Mouse (Mus musculus): ENCODE data around the gene Actr5. TPM values are rescaled to one million over a fixed set of nuclear protein-coding genes. Genes with fewer than 3 reads are reported as not detected.

Actr5 gene
- 20.6 and 20.7 TPM in 2 replicates for polyA plus RNA-seq (2014; fragmentation: Nextera tagmentation; extraction: Ambion mirVana)

DNA sequence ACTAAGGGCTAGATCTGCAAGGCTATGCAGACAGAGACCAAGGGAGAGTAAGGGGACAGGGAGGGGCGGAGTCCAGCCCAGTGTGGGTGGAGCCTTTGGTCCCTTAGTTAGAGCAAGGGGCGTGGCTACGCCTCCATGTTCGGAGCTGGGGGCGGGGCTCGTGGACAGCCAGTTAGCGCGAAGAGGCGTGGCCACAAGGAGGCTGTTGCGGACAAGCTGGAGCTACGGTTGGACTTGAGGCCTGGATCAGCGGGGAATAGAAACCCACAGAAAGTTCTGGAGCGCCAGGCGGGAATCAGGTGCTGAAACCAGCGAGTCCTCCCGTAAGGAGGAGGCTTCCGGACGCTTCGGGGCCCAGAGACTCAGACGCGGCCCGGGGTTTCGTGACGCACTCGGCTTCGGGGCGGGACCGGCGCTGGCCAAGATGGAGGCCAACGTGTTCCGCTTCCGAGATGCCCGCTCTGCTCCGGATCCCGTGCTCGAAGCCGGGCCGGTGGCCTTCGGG, at the start of gene Actr5:
Gene Actr5 (plus strand): TSS at position 171 of the 505 bp plus-strand sequence.
- DNase-seq (ENCODE audit: low spot score) = peak; percentile 99
- WGBS = under 1% methylated on average over 39 of the region's 39 CpGs
- H3K9me3 ChIP-seq (ENCODE audit: control insufficient read depth, low read length) = no peaks in the 10 kb centered on the region
- peaks cover 5% of the 10 kb centered on the region; the same call in 1 of the 2 replicates for H3K4me1 ChIP-seq (replicated peaks; ENCODE audit: control insufficient read depth, insufficient read depth, low read length)
- H3K27ac ChIP-seq (ENCODE audit: low read depth, low read length) = peak within 1 kb of the TSS; percentile 62
- peak within 1 kb of the TSS; percentile 93 for H3K4me3 ChIP-seq (ENCODE audit: low read depth, low read length)
- peak within 1 kb of the TSS; percentile 82 for H3K9ac ChIP-seq (ENCODE audit: low read length)
- H3K4me2 ChIP-seq (ENCODE audit: low read depth, low read length, severe bottlenecking) = peak within 1 kb of the TSS; percentile 84
- peak; percentile 96 for ATAC-seq (replicated peaks; ENCODE audit: low FRiP score)
- H3K27me3 ChIP-seq (ENCODE audit: control insufficient read depth, insufficient read depth, low read length) = no peaks in the 10 kb centered on the region
- H3K36me3 ChIP-seq (ENCODE audit: control insufficient read depth, insufficient read depth, low read length) = peaks cover 3% of the 10 kb centered on the region; the same call in 1 of the 2 replicates

DNA sequence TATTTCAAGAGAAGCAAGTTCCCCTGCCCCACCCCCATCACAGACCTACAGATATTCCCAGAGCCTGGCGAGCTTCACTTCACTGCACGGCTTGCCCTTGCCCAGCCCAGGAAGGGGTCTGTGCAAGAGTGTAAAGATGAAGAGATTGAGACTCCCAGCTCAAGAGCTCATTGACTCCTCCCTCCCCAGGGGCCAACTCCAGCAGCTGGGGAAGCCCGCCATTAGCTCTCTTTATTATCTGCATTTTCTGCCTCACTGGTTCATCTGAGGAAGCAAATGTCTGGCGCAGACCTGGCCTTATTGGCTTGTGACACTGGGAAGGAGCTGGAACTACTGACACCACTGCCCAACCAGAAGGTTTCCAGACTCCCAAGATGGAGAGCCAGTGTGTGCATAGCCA, 44.7 kb upstream of the Actr5 start:
- no peak overlapping the region for H3K27ac ChIP-seq (ENCODE audit: low read depth, low read length)
- no peak overlapping the region for H3K4me2 ChIP-seq (ENCODE audit: low read depth, low read length, severe bottlenecking)
- no peaks in the 10 kb centered on the region for H3K9me3 ChIP-seq (ENCODE audit: control insufficient read depth, low read length)
- no peak overlapping the region for H3K4me3 ChIP-seq (ENCODE audit: low read depth, low read length)
- no peaks in the 10 kb centered on the region for H3K4me1 ChIP-seq (replicated peaks; ENCODE audit: control insufficient read depth, insufficient read depth, low read length)
- no peaks in the 10 kb centered on the region for H3K36me3 ChIP-seq (ENCODE audit: control insufficient read depth, insufficient read depth, low read length)
- no peak overlapping the region for H3K9ac ChIP-seq (ENCODE audit: low read length)
- ATAC-seq (replicated peaks; ENCODE audit: low FRiP score) = no peak
- DNase-seq (ENCODE audit: low spot score) = no peak
- 28% methylated on average over 4 of the region's 4 CpGs for WGBS
- H3K27me3 ChIP-seq (ENCODE audit: control insufficient read depth, insufficient read depth, low read length) = no peaks in the 10 kb centered on the region

DNA sequence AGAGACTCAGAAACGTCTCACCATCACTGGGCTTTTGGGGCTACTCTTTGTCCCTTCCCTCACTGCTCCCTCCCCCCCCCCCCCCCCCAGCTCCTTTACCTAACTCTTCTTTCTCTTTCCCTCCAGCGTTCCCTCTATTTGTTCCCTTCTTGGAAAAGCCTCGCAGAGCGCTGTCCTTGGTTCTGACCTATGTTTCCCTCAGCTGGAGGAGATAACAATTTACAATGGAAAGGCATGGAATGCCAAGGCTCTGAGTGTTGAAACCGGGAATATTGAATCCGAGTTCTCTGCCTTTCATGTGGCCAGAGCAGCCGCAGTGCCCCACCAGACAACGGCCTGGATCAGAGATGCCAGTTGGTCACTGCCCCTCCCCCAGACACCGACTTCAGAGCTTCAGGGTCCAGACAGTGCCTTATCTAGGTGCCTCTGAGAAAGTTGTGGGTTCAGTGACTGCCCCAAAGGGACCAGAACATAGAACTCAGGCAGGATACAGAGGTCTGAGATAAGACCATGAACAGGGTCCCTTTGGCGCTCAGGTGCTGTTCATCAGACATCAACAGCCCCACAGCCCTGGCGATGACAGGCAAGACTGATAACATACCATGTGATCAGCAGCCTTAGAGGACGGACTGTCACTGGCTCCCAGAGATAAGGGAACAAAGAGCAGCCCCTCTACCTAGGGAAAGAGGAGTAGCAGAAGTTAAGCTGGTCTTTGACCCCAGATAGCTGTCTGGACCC, 39.9 kb upstream of the Actr5 start:
- WGBS = 13% methylated on average over 12 of the region's 12 CpGs
- no peak overlapping the region for H3K27ac ChIP-seq (ENCODE audit: low read depth, low read length)
- no peaks in the 10 kb centered on the region for H3K9me3 ChIP-seq (ENCODE audit: control insufficient read depth, low read length)
- ATAC-seq (replicated peaks; ENCODE audit: low FRiP score) (no peak), DNase-seq (ENCODE audit: low spot score) (peak; percentile 66)
- peaks cover 3% of the 10 kb centered on the region for H3K4me1 ChIP-seq (replicated peaks; ENCODE audit: control insufficient read depth, insufficient read depth, low read length)
- H3K4me3 ChIP-seq (ENCODE audit: low read depth, low read length) = no peak overlapping the region
- H3K4me2 ChIP-seq (ENCODE audit: low read depth, low read length, severe bottlenecking) = no peak overlapping the region
- H3K9ac ChIP-seq (ENCODE audit: low read length) = no peak overlapping the region
- H3K27me3 ChIP-seq (ENCODE audit: control insufficient read depth, insufficient read depth, low read length) = no peaks in the 10 kb centered on the region
- no peaks in the 10 kb centered on the region for H3K36me3 ChIP-seq (ENCODE audit: control insufficient read depth, insufficient read depth, low read length)

DNA sequence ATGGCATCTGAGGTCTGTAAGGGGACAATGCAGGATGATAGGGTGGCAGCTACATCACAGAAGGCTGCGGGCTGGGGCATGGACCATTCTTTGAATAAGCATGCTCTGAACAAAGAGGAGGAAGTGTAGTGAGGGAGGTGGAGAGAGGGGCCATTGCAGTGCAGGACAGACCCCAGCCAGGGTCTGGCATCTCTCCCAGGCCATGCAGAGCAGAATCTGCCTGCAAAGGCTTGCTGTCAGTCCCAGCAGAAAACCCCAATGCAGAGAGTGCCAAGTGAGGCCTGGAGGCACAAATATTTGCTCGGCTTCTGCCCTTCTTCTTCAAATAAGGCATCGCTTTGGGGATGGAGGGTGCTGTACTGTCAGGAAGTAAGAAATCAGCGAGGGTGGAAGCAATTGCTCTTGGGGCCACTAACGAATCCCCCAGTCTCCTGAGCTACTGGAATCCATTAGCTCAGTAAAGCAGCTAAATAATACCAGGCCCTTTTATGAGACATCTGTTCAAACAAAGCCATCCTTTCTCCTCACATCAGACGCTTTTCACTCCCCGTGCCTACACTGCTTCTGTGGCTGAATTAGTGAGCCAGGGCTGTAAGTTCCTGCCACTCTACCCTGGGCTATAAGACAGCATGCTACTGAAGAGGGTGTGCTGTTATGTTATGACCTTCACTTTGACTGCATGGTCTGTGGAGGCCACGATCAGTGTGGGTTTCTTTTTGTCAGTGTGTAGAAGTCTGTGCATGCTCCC, 36.0 kb upstream of the Actr5 start:
- ATAC-seq (replicated peaks; ENCODE audit: low FRiP score) (peak; percentile 64), DNase-seq (ENCODE audit: low spot score) (no peak)
- Histone ChIP-seq H3K4me1 (replicated peaks; ENCODE audit: control insufficient read depth, insufficient read depth, low read length) (peaks cover 4% of the 10 kb centered on the region), H3K9ac (ENCODE audit: low read length) (no peak overlapping the region), H3K4me2 (ENCODE audit: low read depth, low read length, severe bottlenecking) (no peak overlapping the region), H3K27ac (ENCODE audit: low read depth, low read length) (no peak overlapping the region), H3K27me3 (ENCODE audit: control insufficient read depth, insufficient read depth, low read length) (no peaks in the 10 kb centered on the region), H3K9me3 (ENCODE audit: control insufficient read depth, low read length) (no peaks in the 10 kb centered on the region), H3K36me3 (ENCODE audit: control insufficient read depth, insufficient read depth, low read length) (no peaks in the 10 kb centered on the region), H3K4me3 (ENCODE audit: low read depth, low read length) (no peak overlapping the region)
- 27% methylated on average over 8 of the region's 8 CpGs for WGBS

DNA sequence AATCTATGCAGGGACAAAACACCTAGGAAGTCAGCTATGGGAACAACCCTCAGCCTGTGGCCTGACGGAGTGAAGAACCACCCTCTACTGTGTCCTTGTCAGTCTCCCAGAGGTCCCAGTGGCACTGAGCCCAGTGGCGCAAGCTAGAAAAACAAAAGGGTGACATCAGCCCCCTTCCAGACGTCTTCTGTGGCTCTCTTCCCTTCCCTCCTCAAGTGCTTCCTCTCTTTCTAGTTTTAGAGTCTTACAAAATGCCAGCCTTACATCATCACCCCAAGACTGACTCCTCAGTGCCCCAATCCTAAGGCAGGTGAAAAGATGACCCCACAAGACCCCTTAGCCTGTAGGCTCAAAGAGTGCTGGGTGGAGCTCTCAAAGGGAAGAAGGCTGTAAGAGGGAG, 34.2 kb upstream of the Actr5 start:
- no peak overlapping the region for H3K4me2 ChIP-seq (ENCODE audit: low read depth, low read length, severe bottlenecking)
- no peaks in the 10 kb centered on the region for H3K36me3 ChIP-seq (ENCODE audit: control insufficient read depth, insufficient read depth, low read length)
- no peak overlapping the region for H3K9ac ChIP-seq (ENCODE audit: low read length)

DNA sequence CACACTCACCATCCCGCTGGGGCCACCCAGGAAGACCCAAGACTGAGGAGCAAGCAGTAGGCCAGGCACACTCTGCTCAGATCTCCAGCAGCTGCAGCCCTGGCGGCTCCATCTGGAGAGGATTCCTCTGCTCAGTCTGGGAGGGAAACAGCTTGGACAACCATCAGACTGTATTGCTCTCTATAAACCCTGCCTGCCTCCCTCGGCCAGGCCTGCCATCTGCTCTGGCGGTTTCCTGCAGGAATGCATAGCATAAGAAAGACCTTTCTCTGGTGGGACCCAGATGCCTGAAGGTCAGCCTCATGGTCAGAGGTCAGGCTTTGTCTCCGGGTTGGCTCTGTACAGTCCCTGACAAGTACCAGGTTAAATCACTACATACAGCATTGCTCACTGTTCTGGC, 33.4 kb upstream of the Actr5 start:
- ATAC-seq (replicated peaks; ENCODE audit: low FRiP score) (no peak), DNase-seq (ENCODE audit: low spot score) (no peak)
- Histone ChIP-seq H3K4me1 (replicated peaks; ENCODE audit: control insufficient read depth, insufficient read depth, low read length) (peaks cover 14% of the 10 kb centered on the region), H3K9me3 (ENCODE audit: control insufficient read depth, low read length) (no peaks in the 10 kb centered on the region), H3K27me3 (ENCODE audit: control insufficient read depth, insufficient read depth, low read length) (no peaks in the 10 kb centered on the region), H3K27ac (ENCODE audit: low read depth, low read length) (no peak overlapping the region), H3K36me3 (ENCODE audit: control insufficient read depth, insufficient read depth, low read length) (no peaks in the 10 kb centered on the region), H3K4me2 (ENCODE audit: low read depth, low read length, severe bottlenecking) (no peak overlapping the region), H3K4me3 (ENCODE audit: low read depth, low read length) (no peak overlapping the region), H3K9ac (ENCODE audit: low read length) (no peak overlapping the region)
- WGBS = 63% methylated on average over 5 of the region's 5 CpGs

More for the DNA sequence above, 34.2 kb upstream of the Actr5 start:
- no peak for DNase-seq (ENCODE audit: low spot score)
- WGBS = 66% methylated on average over 3 of the region's 3 CpGs
- H3K27ac ChIP-seq (ENCODE audit: low read depth, low read length) = no peak overlapping the region
- no peak overlapping the region for H3K4me3 ChIP-seq (ENCODE audit: low read depth, low read length)
- H3K9me3 ChIP-seq (ENCODE audit: control insufficient read depth, low read length) = no peaks in the 10 kb centered on the region
- H3K27me3 ChIP-seq (ENCODE audit: control insufficient read depth, insufficient read depth, low read length) = no peaks in the 10 kb centered on the region
- H3K4me1 ChIP-seq (replicated peaks; ENCODE audit: control insufficient read depth, insufficient read depth, low read length) = peaks cover 12% of the 10 kb centered on the region
- ATAC-seq (replicated peaks; ENCODE audit: low FRiP score) = no peak

DNA sequence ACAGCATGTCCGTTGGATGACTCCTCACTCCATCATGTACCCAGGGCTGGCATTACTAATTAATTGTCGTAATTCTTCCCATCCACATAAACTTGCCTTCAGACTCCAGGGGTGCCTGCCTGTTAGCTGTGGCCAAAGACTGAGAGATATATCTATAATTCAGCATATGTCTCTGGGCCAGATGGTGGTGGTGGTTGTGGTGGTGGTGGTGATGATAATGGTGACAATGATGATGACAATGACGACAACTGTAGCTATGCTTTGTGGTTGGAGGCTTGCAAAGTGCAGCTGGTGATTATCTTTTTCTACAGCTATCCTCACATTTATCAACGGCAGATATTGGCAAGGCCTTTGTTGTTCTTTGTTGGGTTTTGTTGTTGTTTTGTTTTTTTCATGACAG, 31.3 kb upstream of the Actr5 start:
- Histone ChIP-seq H3K9ac (ENCODE audit: low read length) (no peak overlapping the region), H3K36me3 (ENCODE audit: control insufficient read depth, insufficient read depth, low read length) (no peaks in the 10 kb centered on the region), H3K27ac (ENCODE audit: low read depth, low read length) (no peak overlapping the region), H3K4me3 (ENCODE audit: low read depth, low read length) (no peak overlapping the region), H3K4me1 (replicated peaks; ENCODE audit: control insufficient read depth, insufficient read depth, low read length) (peaks cover 14% of the 10 kb centered on the region), H3K4me2 (ENCODE audit: low read depth, low read length, severe bottlenecking) (no peak overlapping the region), H3K27me3 (ENCODE audit: control insufficient read depth, insufficient read depth, low read length) (peaks cover 3% of the 10 kb centered on the region; the same call in 1 of the 2 replicates), H3K9me3 (ENCODE audit: control insufficient read depth, low read length) (no peaks in the 10 kb centered on the region)
- 84% methylated on average over 4 of the region's 4 CpGs for WGBS
- ATAC-seq (replicated peaks; ENCODE audit: low FRiP score) (no peak), DNase-seq (ENCODE audit: low spot score) (no peak)

DNA sequence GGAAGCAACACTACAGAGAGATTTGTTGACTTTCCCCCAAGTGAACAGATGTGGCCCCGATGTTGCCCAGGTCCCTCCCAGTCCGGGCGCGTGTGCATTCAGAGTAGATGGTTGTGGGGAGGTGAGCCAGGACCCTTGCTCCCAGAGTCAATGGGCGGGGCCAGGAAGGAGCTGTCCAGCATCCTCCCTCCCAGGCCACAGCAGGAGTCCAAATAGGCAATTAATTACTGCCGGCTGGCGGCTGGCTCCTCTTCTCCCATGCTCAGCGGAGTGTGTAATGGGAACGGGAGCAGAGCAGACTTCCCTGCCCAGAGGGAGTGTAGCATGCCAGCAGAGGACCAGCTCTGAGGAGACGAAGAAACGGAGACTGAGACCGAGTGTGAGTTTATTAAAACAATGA, 29.6 kb upstream of the Actr5 start:
- 0 out of 2 replicates have a peak overlapping the region, but pooled peaks have one; percentile 23 for H3K9ac ChIP-seq (ENCODE audit: low read length)
- no peak overlapping the region for H3K4me3 ChIP-seq (ENCODE audit: low read depth, low read length)
- peak overlapping the region; percentile 55; the same call in 1 of the 2 replicates for H3K27ac ChIP-seq (ENCODE audit: low read depth, low read length)

More for the DNA sequence above, 29.6 kb upstream of the Actr5 start:
- Histone ChIP-seq H3K4me1 (replicated peaks; ENCODE audit: control insufficient read depth, insufficient read depth, low read length) (peaks cover 12% of the 10 kb centered on the region), H3K4me2 (ENCODE audit: low read depth, low read length, severe bottlenecking) (peak overlapping the region; percentile 35), H3K27me3 (ENCODE audit: control insufficient read depth, insufficient read depth, low read length) (peaks cover 3% of the 10 kb centered on the region; the same call in 1 of the 2 replicates), H3K36me3 (ENCODE audit: control insufficient read depth, insufficient read depth, low read length) (no peaks in the 10 kb centered on the region), H3K9me3 (ENCODE audit: control insufficient read depth, low read length) (no peaks in the 10 kb centered on the region)
- peak; percentile 80 for ATAC-seq (replicated peaks; ENCODE audit: low FRiP score)
- under 1% methylated on average over 12 of the region's 12 CpGs for WGBS
- DNase-seq (ENCODE audit: low spot score) = peak; percentile 83
